Mouse (Mus musculus): ENCODE data around the gene Hs6st3. TPM values are rescaled to one million over a fixed set of nuclear protein-coding genes. Genes with fewer than 3 reads are reported as not detected.

Gene Hs6st3
- 0.18 TPM for polyA plus RNA-seq (2014; fragmentation: Illumina TruSeq; extraction: RNeasy Lipid Tissue Mini Kit (QIAGEN cat#74804); ENCODE audit: insufficient read depth, low read depth, low replicate concordance)

DNA sequence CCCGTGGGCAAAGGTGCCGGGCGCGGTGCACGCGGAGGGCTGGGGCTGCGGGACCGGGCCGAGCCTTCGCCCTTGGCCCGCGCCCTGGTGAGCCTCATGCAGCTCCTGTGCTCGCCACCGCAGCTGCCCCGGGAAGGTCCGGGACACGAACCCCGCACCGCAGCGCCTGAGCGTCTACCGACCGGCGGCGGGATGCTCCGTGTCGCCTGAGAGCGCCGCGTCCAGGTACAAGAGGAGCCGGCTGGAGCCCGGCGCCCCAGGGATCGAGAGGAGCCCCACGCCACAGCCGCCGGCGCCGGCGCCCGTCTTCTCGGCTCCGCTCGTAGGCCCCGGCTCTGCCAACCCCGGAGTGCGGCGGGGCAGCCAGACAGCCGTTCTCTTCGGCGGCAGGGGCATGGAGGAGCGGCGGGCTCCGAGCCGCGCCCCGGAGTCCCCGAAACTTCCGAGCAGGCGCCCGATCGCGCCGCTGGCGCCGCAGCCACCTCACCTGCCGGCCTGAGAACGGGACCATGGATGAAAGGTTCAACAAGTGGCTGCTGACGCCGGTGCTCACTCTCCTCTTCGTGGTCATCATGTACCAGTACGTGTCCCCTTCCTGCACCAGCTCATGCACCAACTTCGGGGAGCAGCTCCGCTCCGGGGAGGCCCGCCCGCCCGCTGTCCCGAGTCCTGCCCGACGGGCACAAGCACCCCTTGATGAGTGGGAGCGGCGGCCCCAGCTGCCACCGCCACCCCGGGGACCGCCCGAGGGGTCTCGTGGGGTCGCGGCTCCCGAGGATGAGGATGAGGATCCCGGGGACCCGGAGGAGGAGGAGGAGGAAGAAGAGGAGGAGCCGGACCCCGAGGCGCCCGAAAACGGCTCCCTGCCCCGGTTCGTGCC lies at the start of gene Hs6st3:
Gene Hs6st3, plus strand, starts transcription at position 436 of the 880 bp plus-strand sequence.

DNA sequence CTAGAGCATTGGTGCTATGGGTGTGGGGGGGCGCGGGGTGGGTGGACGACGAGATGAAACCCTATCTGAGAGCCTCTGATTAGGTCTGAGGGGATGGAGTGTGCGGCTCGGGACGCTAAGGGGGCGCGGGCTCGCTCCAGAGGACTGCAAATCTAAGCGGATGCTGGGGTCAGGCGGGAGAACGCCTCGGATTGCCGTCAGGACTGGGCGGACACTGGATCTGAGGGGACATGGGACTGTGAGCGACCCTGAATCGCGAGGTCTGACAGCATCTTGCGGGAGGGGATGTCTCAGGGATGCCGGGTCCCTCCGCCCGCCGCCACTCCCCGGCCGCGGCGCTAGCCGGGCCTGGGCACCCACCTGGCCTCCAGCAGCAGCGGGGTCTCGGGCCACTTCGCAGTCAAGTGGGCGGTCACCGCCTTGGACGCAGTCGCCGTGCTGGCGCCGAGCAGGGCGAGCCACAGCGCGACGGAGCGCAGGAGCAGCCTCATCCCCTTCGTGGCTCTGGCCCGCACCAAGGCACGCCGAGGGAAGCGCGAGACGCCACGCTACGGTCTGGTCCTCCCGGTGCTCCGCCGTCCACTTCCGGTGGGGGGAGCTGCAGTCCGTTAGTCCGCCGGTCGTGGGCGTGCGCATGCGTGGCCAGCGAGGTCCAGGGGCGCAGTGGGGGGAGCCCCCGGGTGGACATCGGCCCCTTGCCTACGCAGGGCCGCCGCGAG lies 39.1 kb upstream of the Hs6st3 start, which contains the start of gene Uggt2:
Gene Uggt2, minus strand, starts transcription at position 580 of the 719 bp plus-strand sequence.

Other genes starting within 250 kb of the Hs6st3 start
- gene Dzip1, start 212.9 kb upstream of the Hs6st3 start, polyA plus RNA-seq (2014; fragmentation: Illumina TruSeq; extraction: RNeasy Lipid Tissue Mini Kit (QIAGEN cat#74804); ENCODE audit: insufficient read depth, low read depth, low replicate concordance) = 3.8 TPM
- 43.2 TPM for gene Dnajc3, start 200.4 kb upstream of the Hs6st3 start, polyA plus RNA-seq (2014; fragmentation: Illumina TruSeq; extraction: RNeasy Lipid Tissue Mini Kit (QIAGEN cat#74804); ENCODE audit: insufficient read depth, low read depth, low replicate concordance)
- gene Uggt2, start 38.9 kb upstream of the Hs6st3 start, polyA plus RNA-seq (2014; fragmentation: Illumina TruSeq; extraction: RNeasy Lipid Tissue Mini Kit (QIAGEN cat#74804); ENCODE audit: insufficient read depth, low read depth, low replicate concordance) = 3.2 TPM